Mouse (Mus musculus): ENCODE data around the gene Kctd5.
"Not testable (repeated sequence)": the region's sequence is repeated elsewhere in the genome, so short reads cannot be mapped to it uniquely, and the experiment has no call there.

Kctd5 gene

DNA sequence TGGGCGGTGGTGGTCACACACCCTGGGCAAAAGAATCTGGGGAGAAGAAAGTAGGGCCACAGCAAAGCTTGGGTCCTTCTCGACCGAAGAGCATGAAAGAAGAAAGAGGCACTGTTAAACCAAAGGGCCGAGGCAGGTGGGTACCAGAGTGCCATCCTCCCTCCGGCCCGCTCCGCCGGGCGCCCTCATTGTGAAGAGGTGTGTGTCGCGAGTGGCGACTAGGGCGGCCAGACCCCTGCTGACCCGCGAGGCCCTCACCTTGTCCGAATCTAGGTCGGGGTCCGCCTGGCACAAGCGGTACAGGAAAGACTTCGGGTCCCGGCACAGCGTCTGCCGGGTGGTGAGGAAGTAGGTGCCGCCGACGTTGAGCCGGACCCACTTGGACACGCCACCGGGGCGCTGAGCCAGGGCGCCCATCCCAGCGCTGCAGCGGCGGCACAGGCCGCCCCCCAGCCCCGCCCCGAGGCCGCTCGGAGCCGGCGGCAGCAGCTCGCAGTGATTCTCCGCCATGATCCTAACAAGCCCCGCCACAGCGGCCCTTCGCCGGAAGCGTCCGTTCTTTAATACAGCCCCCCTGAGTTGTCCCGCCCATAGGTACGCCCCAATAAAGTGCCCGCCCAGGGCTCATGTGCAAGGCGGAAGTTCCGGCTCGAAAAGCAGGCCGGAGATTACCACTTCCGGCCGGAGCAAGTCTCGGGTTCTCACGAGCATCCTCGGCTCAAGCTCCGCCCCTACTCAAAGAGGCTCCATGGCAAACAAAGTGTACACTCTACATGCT lies at the start of gene Kctd5:
Gene Kctd5, minus strand, starts transcription at position 567 of the 778 bp plus-strand sequence.
- peak; percentile 90 to 94 for DNase-seq (ENCODE audit: low spot score in 2 of 2)

- no peak for DNase-seq (ENCODE audit: low spot score in 2 of 2)
Observed at GRCm38 (mm10) chr17:24119446-24119845, 46.2 kb upstream of the Kctd5 start.

GRCm38 (mm10) chr17:24113031-24113430 lies 39.7 kb upstream of the Kctd5 start:
- no peak for DNase-seq (ENCODE audit: low spot score in 2 of 2)

DNA sequence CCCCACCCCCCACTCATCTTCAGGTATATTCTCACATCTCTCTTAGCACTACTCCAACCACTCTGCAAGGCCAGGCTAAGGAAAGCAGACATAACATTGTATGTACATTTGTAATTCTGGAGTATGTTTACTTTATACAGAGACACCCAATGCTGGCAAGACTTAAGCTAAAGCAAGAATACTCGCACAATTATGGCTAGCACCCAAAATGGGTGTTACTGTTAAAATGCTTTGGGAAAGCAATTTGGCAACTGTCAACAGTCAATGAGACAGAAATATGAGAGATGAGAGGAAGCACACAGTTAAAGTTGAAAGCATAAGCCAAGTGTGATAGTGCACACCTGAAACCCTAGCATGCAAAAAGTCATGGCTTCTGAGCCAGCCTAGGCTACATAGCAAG lies 38.0 kb upstream of the Kctd5 start:
- DNase-seq (ENCODE audit: low spot score in 2 of 2): no peak

GRCm38 (mm10) chr17:24108896-24109295 lies 35.6 kb upstream of the Kctd5 start:
- DNase-seq (ENCODE audit: low spot score in 2 of 2): no peak

DNA sequence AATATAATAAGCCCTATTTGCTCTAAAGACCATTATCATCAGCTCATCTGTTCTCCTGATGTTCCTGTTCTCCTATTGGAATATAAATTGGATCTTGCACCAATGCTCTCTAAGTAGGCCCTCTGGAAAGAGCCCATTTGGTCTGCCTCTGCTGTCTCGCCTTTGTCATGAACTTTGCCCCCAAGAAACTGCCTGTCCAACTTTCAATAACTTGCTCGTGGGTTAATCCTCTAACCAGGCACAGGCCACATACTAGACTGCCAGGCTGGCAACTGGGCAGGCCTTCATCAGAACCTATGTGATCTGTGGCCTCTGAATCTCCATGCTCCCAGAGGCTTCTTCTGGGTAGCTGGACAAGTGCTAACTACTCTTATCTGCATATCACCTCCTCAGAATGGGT lies 31.8 kb upstream of the Kctd5 start:
- DNase-seq (ENCODE audit: low spot score in 2 of 2): no peak

GRCm38 (mm10) chr17:24098354-24098753 lies 25.1 kb upstream of the Kctd5 start:
- DNase-seq (ENCODE audit: low spot score in 2 of 2): no peak

DNA sequence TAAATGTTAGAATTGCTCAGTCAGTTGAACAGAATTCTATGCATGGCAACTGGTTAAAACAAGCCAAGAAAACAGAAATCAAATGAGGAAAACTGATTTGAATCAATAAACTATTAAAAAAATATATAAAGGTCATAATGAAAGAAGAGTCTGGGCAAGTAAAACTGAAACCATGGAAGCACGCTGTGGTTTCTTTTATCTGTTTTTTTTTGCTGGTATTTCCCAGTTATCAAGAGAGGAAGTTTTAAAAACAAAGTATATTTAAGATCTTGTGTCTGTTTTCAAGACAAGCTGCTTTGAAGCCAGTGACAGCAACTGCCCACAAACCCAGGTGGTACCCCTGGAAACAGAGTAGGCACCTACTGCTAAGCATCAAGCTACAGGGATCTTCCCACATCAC lies 17.3 kb upstream of the Kctd5 start:
- no peak for DNase-seq (ENCODE audit: low spot score in 2 of 2)

DNA sequence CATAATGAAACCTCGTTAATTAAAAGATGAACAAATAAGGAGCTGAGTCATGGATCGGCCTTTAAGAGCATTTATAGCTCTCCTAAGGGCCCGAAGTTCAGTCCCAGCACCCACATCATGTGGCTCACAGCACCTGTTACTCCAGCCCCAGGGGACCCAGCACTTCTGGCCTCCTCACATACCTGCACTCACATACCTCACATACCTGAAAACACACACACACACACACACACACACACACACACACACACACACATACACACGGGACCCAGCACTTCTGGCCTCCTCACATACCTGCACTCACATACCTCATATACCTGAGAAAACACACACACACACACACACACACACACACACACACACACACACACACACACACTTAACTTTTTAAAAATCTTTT lies 13.1 kb upstream of the Kctd5 start:
- not testable (repeated sequence) for DNase-seq (ENCODE audit: low spot score in 2 of 2)

DNA sequence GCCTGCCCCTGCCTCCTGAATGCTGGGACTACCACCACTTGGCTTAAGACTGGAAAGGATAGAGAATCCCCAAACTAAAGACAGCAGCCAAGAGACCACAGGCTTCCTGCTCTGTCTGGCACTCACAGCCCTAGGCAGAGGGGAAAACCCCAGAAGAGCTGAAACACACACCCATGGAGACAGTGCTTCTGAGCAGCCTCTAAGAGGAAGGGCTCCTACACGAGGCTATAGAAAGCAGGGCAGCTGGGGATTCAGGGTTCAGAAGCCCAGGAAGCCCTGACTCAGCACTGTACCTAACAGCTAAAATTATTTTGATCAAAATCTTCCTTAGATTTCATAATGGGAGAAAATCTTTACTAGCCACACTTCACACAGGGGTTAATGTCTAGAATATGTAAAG lies 11.3 kb upstream of the Kctd5 start:
- DNase-seq (ENCODE audit: low spot score in 2 of 2): no peak

DNA sequence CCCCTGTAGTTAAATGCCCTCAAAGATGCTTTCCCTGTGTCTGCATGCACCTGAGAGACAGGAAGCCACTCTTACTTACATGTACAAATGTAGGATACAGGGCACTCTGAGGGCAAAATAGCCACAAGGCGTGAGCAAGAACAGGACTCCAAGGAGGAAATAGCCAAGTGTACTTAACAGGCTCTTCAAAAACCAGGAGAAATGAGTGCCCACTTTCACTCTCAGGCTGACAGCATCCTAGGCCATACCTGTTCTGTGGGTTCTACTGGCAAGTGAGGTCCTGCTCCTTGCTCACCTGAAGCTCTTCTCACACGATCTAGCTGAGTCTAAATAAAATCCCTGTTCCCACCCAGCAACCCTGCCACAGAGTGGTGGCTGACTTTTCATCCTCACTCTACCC lies 3.8 kb upstream of the Kctd5 start:
- no peak for DNase-seq (ENCODE audit: low spot score in 2 of 2)

- DNase-seq (ENCODE audit: low spot score in 2 of 2): no peak
Observed at GRCm38 (mm10) chr17:24069531-24069930, 3.8 kb downstream of the Kctd5 start.

DNA sequence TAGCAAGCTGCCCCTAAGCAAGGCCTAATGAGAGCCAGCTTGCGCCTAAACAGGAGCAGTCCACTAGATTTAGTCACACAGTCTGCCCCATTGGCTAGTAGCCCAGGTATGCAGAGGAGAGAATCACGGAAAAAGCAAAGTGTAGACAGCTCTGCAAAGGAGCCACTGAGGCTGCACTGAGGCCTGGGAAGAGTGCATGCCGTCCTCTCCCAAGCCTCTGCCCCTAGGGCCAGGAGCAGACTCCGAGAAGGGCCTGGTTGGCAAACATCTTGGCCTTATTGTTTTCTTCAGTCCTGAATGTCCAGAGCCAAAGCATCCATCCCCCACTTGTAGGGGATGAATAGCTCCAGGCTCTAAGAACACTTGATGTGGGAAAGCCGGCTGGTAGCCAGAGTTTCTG lies 5.0 kb downstream of the Kctd5 start:
- DNase-seq (ENCODE audit: low spot score in 2 of 2): no peak

GRCm38 (mm10) chr17:24062459-24063155 lies 10.7 kb downstream of the Kctd5 start:
- no peak for DNase-seq (ENCODE audit: low spot score in 2 of 2)

DNA sequence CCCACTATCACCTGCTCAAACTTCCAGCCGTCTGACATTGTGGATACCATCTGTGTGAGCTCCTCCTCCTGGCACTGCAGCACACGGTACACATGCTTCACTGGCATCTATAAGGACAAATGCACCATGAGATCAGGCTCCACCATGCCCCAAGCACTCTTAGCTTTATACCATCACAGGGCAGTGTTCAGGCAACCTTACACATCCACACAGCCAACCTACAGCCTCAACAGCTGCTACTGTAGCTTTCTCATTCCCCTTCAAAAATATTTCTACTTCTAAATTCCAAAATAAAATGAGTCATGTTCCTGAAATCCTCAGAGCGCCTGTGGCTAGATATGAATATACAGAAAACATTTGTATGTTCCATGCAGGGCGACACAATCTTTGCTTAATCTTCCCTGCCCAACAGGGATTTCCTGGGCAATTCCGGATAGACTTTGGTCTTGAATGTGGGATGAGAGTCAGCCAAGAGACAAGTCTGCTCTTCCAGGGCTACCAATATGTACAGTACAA lies 15.5 kb downstream of the Kctd5 start:
- no peak for DNase-seq (ENCODE audit: low spot score in 2 of 2)

DNA sequence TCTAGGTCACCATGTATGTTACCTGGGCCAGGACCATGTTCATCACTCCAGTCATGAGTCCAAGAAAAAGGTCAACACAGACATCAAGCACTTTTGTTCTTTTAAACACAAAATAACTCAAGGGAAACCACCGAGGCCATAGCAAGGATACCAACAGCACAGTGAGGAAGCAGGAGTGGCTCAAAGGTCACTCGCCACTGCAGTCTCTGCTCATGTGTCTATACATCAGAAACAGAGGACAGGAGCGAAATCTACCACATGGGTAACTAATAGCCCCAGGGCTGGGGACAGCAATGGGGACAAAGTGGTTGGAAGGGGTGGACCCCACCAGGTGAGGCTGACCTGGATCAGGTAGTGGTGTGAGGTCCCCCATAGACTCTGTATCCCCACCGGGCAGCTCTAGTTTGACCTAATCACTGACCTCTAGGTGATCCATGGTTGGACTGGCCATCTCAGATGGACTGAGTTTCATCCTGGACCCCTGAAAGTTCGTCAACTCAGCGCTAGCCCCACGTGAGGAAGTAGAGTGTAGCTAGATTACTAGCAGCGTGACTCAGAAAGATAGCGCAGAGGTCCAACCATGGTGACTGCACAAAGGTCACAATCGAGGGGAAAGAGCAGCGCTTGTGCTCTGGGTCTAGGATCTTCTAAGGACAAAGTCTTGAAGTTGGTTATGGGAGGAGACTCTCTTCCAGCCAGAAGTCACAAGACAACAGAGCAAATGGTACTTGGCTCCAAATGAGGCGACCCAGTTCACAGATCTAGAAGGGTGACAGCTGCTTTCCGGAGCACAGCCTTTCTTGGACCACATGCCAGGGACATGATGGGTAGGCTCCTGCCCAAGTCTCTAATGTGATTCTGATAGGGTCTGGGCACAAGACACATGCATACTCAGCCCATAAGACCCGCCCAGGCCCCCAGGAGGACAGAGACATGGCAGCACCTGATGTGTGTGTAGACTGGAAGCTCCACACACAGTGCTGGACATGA lies 16.4 kb downstream of the Kctd5 start:
- no peak for DNase-seq (ENCODE audit: low spot score in 2 of 2)

DNA sequence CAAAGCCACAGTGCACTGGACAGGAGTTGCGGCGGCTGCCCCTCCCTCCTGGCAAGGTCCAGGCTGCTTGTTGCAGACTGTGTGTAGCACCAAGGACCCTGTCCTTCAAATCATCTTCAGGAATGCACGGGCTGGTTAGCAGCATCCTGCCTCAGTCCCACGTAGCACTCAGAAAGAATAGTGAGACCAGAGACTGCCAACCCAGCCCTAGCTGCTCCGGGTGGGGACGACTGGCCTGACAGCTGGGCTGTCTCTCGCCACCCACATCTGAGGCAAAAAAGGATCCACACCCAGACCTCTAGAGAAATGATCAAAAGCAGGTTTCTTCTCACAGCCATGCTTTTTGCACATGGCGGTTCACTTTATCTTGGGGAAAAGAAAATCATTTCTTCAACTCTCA lies 24.3 kb downstream of the Kctd5 start:
- DNase-seq (ENCODE audit: low spot score in 2 of 2): no peak

DNA sequence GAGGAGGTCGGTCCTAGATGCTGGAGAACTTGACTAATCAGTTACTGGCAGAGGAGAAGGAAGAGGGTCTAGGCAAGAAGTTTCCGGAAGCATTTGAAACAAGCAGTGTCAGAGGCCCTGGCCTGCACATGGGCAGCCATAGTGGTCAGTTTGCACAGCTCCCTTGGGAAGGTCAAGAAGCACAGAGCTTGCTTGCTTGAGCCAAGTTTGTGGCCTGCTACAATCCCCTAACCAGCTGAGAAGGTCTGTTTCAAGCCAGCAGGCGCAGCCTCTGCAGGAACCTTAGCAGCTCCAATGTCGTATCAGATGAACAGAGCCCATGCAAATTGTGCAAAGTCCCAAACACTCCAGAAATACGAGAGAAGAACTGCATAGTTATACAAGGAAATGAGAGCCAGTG lies 25.2 kb downstream of the Kctd5 start:
- no peak for DNase-seq (ENCODE audit: low spot score in 2 of 2)

DNA sequence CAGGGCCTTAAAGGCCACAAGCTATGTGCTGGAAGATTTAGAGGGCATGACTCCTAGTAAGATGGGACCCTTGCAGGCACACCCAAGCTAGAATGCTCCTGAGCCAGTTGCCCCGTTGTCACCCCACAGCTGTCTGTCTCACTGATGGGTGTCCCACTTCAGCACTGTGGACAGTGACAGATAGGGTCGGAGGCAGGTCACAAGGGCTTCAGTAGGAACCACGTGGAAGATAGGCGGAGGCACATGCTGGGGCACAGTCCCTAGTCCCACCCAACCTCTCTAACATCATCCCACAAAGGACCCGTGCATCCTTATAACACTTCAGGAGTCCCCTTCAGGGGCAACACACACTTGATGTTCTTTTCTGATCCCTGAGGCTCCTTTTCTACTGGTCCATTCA lies 27.3 kb downstream of the Kctd5 start:
- no peak for DNase-seq (ENCODE audit: low spot score in 2 of 2)

DNA sequence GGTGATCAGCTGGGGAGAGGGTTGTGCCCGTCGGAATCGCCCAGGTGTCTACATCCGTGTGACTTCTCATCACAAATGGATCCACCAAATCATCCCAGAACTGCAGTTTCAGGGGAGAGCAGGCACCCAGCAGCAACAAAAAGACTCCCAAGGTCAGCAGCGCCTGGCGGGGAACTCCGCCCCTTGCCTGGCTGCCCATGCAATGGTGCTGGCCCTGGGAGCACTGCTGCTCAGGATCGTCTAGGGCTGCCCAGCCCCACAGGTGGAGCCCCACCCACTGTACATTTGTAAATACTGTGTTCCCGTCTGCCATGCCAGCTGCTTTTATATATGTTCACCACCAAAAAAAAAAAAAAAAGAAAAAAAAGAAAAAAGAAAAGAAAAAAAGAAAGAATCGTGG lies 27.7 kb downstream of the Kctd5 start:
- DNase-seq (ENCODE audit: low spot score in 2 of 2): no peak

DNA sequence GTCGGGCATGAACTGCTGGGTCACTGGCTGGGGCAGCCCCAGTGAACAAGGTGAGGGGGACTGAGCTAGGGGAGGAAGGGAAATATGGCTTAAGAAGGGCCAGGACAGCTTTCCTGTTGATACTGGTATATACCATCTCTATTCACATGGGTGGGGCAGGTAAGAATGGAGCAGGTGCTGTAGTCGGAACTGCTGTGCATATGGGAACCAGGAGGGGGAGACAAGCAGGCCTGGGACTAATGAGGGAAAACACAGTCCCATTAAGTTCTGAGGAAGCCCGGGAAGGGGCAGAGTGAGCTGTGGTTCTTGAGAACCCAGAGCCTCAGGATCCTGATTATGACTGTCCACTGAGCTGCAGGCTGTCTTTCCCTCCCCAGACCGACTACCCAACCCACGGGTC lies 28.8 kb downstream of the Kctd5 start:
- no peak for DNase-seq (ENCODE audit: low spot score in 2 of 2)

DNA sequence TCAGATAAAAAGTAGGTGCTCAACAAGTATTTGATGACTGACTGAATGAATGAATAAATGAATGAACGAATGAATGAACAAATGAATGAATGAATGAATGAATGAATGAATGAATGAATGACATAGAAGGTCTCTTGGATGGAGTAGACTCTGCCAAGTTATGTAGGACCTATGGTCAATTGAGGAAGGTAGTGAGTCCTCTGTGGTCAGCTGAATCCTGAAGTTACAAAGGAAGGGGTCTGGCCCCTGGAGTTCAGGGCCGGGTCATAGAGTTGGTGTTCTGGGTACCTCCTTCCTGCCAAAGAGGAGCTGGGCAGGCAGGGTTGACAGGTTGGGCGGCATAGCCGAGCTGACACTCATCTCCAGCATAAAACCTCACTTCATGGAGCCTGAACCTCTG lies 35.4 kb downstream of the Kctd5 start, which contains the start of gene Prss27:
Gene Prss27, plus strand, starts transcription at position 301 of the 400 bp plus-strand sequence.
- DNase-seq (ENCODE audit: low spot score in 2 of 2): peak in 1 of 2 experiments; percentile 23

All from urinary bladder, adult 18-20 months (tissue).